Mouse (Mus musculus) small intestine, adult 2 months (tissue): ENCODE measurements around the gene Clcnkb.

Experiments
- CTCF ChIP-seq: fragments of 200-500 bp; IDR thresholded peaks from 2 replicates; pipeline ENCODE4 v1.5.1; 2012; ENCODE audit warnings: low read depth, mild to moderate bottlenecking, control low read depth, inconsistent platforms, low read length, moderate library complexity, mixed read lengths; ENCODE audit not compliant: insufficient replicate concordance, insufficient read length; ENCODE audit errors: extremely low read depth
- POLR2A ChIP-seq: fragments of 200-500 bp; IDR thresholded peaks from 2 replicates; pipeline ENCODE4 v1.6.1; 2012; ENCODE audit warnings: low read depth, mild to moderate bottlenecking, control low read depth, inconsistent platforms, low read length, moderate library complexity

DNA sequence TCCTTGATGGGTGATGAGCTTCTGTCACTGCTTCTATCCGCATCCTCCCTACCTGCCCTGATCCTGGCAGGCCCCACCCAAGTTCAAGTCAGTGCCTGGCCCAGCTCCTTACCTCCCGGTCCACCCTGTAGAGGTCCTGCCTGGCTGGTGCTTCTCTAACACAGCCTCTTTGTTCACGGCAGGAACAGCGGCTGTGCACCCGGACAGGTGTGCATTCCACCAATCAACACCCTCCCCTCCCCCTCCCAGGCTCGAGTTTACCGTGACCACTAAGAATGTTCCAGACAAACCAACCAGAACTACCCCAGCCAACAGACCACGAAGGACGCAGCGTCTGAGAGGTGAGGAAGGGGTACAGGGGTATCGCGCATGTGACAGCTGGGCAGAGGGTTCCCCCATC lies 17.3 kb downstream of the Clcnkb start, which contains the start of gene Clcnka:
- TF ChIP-seq CTCF (no peak), POLR2A (no peak)
